Mouse (Mus musculus) layer of hippocampus, adult 11-12 months (tissue): ENCODE results near the gene Srpk3.
"Not testable (repeated sequence)": the region's sequence is repeated elsewhere in the genome, so short reads cannot be mapped to it uniquely, and the experiment has no call there.

Source experiments
- DNase-seq: peaks from one replicate; pipeline ENCODE4 v3.0.0; 2022; ENCODE audit warnings: low spot score

Srpk3 gene

GRCm38 (mm10) chrX:73774168-73774760, at the start of gene Srpk3:
TSS of gene Srpk3 (plus strand) at chrX:73774405.
- peak; percentile 21 for DNase-seq

GRCm38 (mm10) chrX:73730908-73731307, 43.3 kb upstream of the Srpk3 start:
- DNase-seq: no peak

- no peak for DNase-seq
These were observed 36.0 kb upstream of the Srpk3 start for GRCm38 (mm10) chrX:73738155-73738554.

- no peak for DNase-seq
These were observed 35.1 kb upstream of the Srpk3 start for GRCm38 (mm10) chrX:73739151-73739550.

- not testable (repeated sequence) for DNase-seq
These were observed 34.4 kb upstream of the Srpk3 start for GRCm38 (mm10) chrX:73739841-73740240.

- DNase-seq: no peak
These were observed 29.3 kb upstream of the Srpk3 start for GRCm38 (mm10) chrX:73744774-73745481.

- no peak for DNase-seq
These were observed 25.2 kb upstream of the Srpk3 start for GRCm38 (mm10) chrX:73748977-73749376.

GRCm38 (mm10) chrX:73756334-73757140, 17.7 kb upstream of the Srpk3 start, which contains the start of gene Plxnb3:
TSS of gene Plxnb3 (plus strand) at chrX:73757090.
- peak; percentile 41 for DNase-seq

GRCm38 (mm10) chrX:73758611-73759290, 15.5 kb upstream of the Srpk3 start:
- DNase-seq: peak; percentile 46

GRCm38 (mm10) chrX:73765311-73765710, 8.9 kb upstream of the Srpk3 start:
- DNase-seq: peak; percentile 41

GRCm38 (mm10) chrX:73767267-73767666, 6.9 kb upstream of the Srpk3 start:
- DNase-seq: no peak

- no peak for DNase-seq
These were observed 738 bp downstream of the Srpk3 start for GRCm38 (mm10) chrX:73774802-73775483.

GRCm38 (mm10) chrX:73782227-73782626, 8.0 kb downstream of the Srpk3 start:
- no peak for DNase-seq

GRCm38 (mm10) chrX:73785666-73786065, 11.5 kb downstream of the Srpk3 start:
- no peak for DNase-seq

- DNase-seq: peak; percentile 92
These were observed 12.4 kb downstream of the Srpk3 start, which contains the start of the genes Idh3g and Ssr4 for GRCm38 (mm10) chrX:73786364-73787224. TSS of gene Idh3g (minus strand) at chrX:73786897. TSS of gene Ssr4 (plus strand) at chrX:73787028.

GRCm38 (mm10) chrX:73787225-73787558, 13.0 kb downstream of the Srpk3 start:
- no peak for DNase-seq

- DNase-seq: no peak
These were observed 14.3 kb downstream of the Srpk3 start for GRCm38 (mm10) chrX:73788501-73788900.

- no peak for DNase-seq
These were observed 18.8 kb downstream of the Srpk3 start for GRCm38 (mm10) chrX:73793039-73793438.

GRCm38 (mm10) chrX:73793505-73793904, 19.3 kb downstream of the Srpk3 start:
- no peak for DNase-seq

GRCm38 (mm10) chrX:73797511-73797910, 23.3 kb downstream of the Srpk3 start:
- no peak for DNase-seq

GRCm38 (mm10) chrX:73798502-73798901, 24.3 kb downstream of the Srpk3 start:
- peak; percentile 67 for DNase-seq
